Mouse (Mus musculus): ENCODE measurements around the gene Fasn.

DNA sequence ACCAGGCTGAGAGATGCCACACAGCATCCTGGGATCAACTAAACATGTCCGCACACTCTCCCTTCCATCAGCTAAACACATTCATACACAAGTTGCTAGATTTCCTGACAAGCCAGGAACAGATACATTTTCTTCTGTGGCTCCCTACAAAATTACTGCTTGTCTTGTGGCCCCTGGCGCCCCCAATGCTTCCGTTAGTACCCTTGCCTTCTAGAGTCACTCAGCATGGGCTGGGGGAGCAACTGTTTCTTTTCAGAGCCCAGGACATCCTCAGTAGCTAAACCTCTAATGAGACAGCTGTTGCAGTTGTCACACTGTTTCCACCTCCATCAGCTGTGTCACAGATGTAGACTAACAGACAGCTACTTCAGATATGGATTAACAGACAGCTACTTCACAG, 51.6 kb downstream of the Fasn start:
- no peak for TF ChIP-seq POLR2A (IDR thresholded peaks at IDR 0.05; ENCODE audit: extremely low read depth, insufficient read depth, low read length)
- TF ChIP-seq CTCF (IDR thresholded peaks at IDR 0.05; ENCODE audit: extremely low read depth, insufficient read depth, low read length): no peak

Measured in cortical plate, adult 2 months (tissue).